In genomic region chr8:120602672-120603071, GRCm38 (mm10) we compare ENCODE assay signal across 13 mouse cellular contexts. TPM values are rescaled to one million over a fixed set of nuclear protein-coding genes. Genes with fewer than 3 reads are reported as not detected.
A peak's percentile ranks its signal among the peaks of the same experiment; 100 is the strongest.
DNase-seq lines count a peak whose midpoint lies in the region; ATAC-seq lines count a peak whose summit lies in the region.
"Had no signal": no experiment of that assay in that cellular context is flagged by ENCODE, and none has a peak within 500 bp of the region (broad histone marks: within the 10 kb centered on the region; RNA-seq: fewer than 3 reads in every experiment).

No protein-coding gene starts in this region.

- H3K36me3 ChIP-seq in lung, embryonic 15.5 days = no peaks in the 10 kb centered on the region
- H3K36me3 ChIP-seq in forebrain, embryonic 15.5 days = no peaks in the 10 kb centered on the region
- no peaks in the 10 kb centered on the region for H3K36me3 ChIP-seq in limb, embryonic 13.5 days

- H3K4me3 ChIP-seq in lung, embryonic 15.5 days = no peak overlapping the region
- H3K4me3 ChIP-seq in forebrain, embryonic 15.5 days = no peak overlapping the region
- no peak overlapping the region for H3K4me3 ChIP-seq in limb, embryonic 13.5 days

- no peak for DNase-seq in lung, postnatal 36 days
- peak; percentile 71 for DNase-seq in retina, embryonic 14.5 days (ENCODE audit: low spot score)
- DNase-seq in cerebellum, adult 11-12 months = no peak
- DNase-seq in left cerebral cortex, postnatal 36 days (ENCODE audit: low spot score in 2 of 2) = no peak
- no peak for DNase-seq in spleen, adult 18-20 months
- DNase-seq: cerebellum, adult 18-20 months; thymus, postnatal 4 days had no signal

- ATAC-seq in lung, embryonic 15.5 days (ENCODE audit: borderline replicate concordance, extremely low read depth, low FRiP score, low TSS enrichment) = peak; percentile 32; the same call in 1 of the 2 replicates
- no peak for ATAC-seq in forebrain, embryonic 15.5 days (replicated peaks)
- 0 out of 2 replicates have a peak, but pooled peaks have one; percentile 29 for ATAC-seq in limb, embryonic 13.5 days (ENCODE audit: low FRiP score, low read depth)
- ATAC-seq: activated CD4-positive, CD25-positive, alpha-beta regulatory T cell, adult 4 months; CD4-positive, CD25-positive, alpha-beta regulatory T cell, adult 4 months had no signal

- no peak overlapping the region for H3K9ac ChIP-seq in lung, embryonic 15.5 days
- no peak overlapping the region for H3K9ac ChIP-seq in forebrain, embryonic 15.5 days (replicated peaks)
- H3K9ac ChIP-seq in limb, embryonic 13.5 days = 0 out of 2 replicates have a peak overlapping the region, but pooled peaks have one; percentile 27

- 28% methylated on average over 6 of the region's 6 CpGs for WGBS in lung, embryonic 15.5 days
- 35% methylated on average over 6 of the region's 6 CpGs for WGBS in forebrain, embryonic 15.5 days
- WGBS in limb, embryonic 13.5 days = 35% methylated on average over 6 of the region's 6 CpGs

- H3K4me2 ChIP-seq in lung, embryonic 15.5 days = no peak overlapping the region
- no peak overlapping the region for H3K4me2 ChIP-seq in forebrain, embryonic 15.5 days (replicated peaks)
- H3K4me2 ChIP-seq in limb, embryonic 13.5 days (replicated peaks) = no peak overlapping the region
- H3K4me2 ChIP-seq: liver, embryonic 11.5 days had no signal

- H3K9me3 ChIP-seq in lung, embryonic 15.5 days = no peaks in the 10 kb centered on the region
- no peaks in the 10 kb centered on the region for H3K9me3 ChIP-seq in forebrain, embryonic 15.5 days
- H3K9me3 ChIP-seq in limb, embryonic 13.5 days = no peaks in the 10 kb centered on the region

- intact Hi-C loops in left cerebral cortex, postnatal 36 days (cut with DNase I) = no loop called here

- H3K27me3 ChIP-seq in lung, embryonic 15.5 days = no peaks in the 10 kb centered on the region
- H3K27me3 ChIP-seq in forebrain, embryonic 15.5 days = no peaks in the 10 kb centered on the region
- no peaks in the 10 kb centered on the region for H3K27me3 ChIP-seq in limb, embryonic 13.5 days

- H3K4me1 ChIP-seq in lung, embryonic 15.5 days = peaks cover 8% of the 10 kb centered on the region
- H3K4me1 ChIP-seq in forebrain, embryonic 15.5 days = peaks cover 27% of the 10 kb centered on the region
- peaks cover 17% of the 10 kb centered on the region for H3K4me1 ChIP-seq in limb, embryonic 13.5 days

- no peak overlapping the region for H3K27ac ChIP-seq in lung, embryonic 15.5 days
- 0 out of 2 replicates have a peak overlapping the region, but pooled peaks have one; percentile 17 for H3K27ac ChIP-seq in forebrain, embryonic 15.5 days (replicated peaks)
- H3K27ac ChIP-seq in limb, embryonic 13.5 days = peak overlapping the region; percentile 0; the same call in 1 of the 2 replicates

RNA-seq across cellular contexts. Expression of gene Gins2, which starts 13.6 kb away (rescaled TPM):
- 117 and 124 TPM in 2 replicates for polyA plus RNA-seq in lung, embryonic 15.5 days (2015; fragmentation: Nextera tagmentation; extraction: Ambion mirVana)
- polyA plus RNA-seq in forebrain, embryonic 15.5 days (2015; fragmentation: Nextera tagmentation; extraction: Ambion mirVana) = 27.1 and 34.2 TPM in 2 replicates
- 104 and 108 TPM in 2 replicates for polyA plus RNA-seq in limb, embryonic 13.5 days (2015; fragmentation: Nextera tagmentation; extraction: Ambion mirVana)
- 1 to 10 TPM in 1 of 2 experiments, under 1 TPM in 1; 0.74 to 1.8 TPM for total RNA-seq in left cerebral cortex, postnatal 36 days (2021)

RNA-seq across cellular contexts. Expression of gene 1190005I06Rik, which starts 44.8 kb away (rescaled TPM):
- polyA plus RNA-seq in lung, embryonic 15.5 days (2015; fragmentation: Nextera tagmentation; extraction: Ambion mirVana) = 5.1 and 5.8 TPM in 2 replicates
- polyA plus RNA-seq in forebrain, embryonic 15.5 days (2015; fragmentation: Nextera tagmentation; extraction: Ambion mirVana) = 8.3 and 11.3 TPM in 2 replicates
- polyA plus RNA-seq in limb, embryonic 13.5 days (2015; fragmentation: Nextera tagmentation; extraction: Ambion mirVana) = 7.4 and 8.0 TPM in 2 replicates
- total RNA-seq in left cerebral cortex, postnatal 36 days (2021) = 10 to 100 TPM in 1 of 2 experiments, 1 to 10 TPM in 1; 9.4 to 13.4 TPM
- polyA plus RNA-seq: activated CD4-positive, CD25-positive, alpha-beta regulatory T cell, adult 4 months had no signal
